10 mouse cellular contexts compared by ENCODE assay signal in the genomic region with DNA sequence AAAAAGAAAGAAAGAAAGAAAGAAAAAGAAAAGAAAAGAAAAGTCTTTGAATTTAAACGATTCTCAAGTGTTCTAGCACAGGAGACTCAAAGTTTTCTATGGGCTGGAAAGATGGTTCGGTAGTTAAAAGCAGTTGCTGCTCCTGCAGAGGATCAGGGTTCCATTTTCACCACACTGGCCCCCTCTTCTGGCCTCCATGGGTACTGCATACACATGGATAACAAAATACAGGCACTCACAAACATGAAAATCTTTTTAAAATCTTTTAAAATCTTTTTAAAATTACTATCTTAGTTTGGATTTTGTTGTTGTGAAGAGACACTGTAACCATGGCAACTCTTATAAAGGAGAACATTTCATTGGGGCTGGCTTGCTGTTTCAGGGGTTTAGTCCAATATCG. TPM values are rescaled to one million over a fixed set of nuclear protein-coding genes. Genes with fewer than 3 reads are reported as not detected.
DNase-seq lines count a peak whose midpoint lies in the region; ATAC-seq and TF ChIP-seq lines count a peak whose summit lies in the region.
"Had no signal": no experiment of that assay in that cellular context is flagged by ENCODE, and none has a peak within 500 bp of the region (broad histone marks: within the 10 kb centered on the region; RNA-seq: fewer than 3 reads in every experiment).

No protein-coding gene starts in this region.

- no peaks in the 10 kb centered on the region for H3K27me3 ChIP-seq in liver, embryonic 13.5 days
- no peaks in the 10 kb centered on the region for H3K27me3 ChIP-seq in liver, embryonic 12.5 days (replicated peaks)
- no peaks in the 10 kb centered on the region for H3K27me3 ChIP-seq in MEL (ENCODE audit: control insufficient read depth in 1 of 2, insufficient read depth in 2 of 2, low read length in 2 of 2)
- no peaks in the 10 kb centered on the region for H3K27me3 ChIP-seq in liver, postnatal 0 days (ENCODE audit: insufficient read depth, low read length)
- H3K27me3 ChIP-seq: neural tube, embryonic 13.5 days had no signal

- 57% methylated on average over 3 of the region's 3 CpGs for WGBS in liver, embryonic 13.5 days (ENCODE audit: insufficient replicate concordance)
- WGBS in liver, embryonic 12.5 days (ENCODE audit: insufficient replicate concordance) = 68% methylated on average over 3 of the region's 3 CpGs
- WGBS in liver, postnatal 0 days (ENCODE audit: insufficient replicate concordance) = 61% methylated on average over 3 of the region's 3 CpGs

- no peak for ATAC-seq in liver, embryonic 13.5 days (ENCODE audit: low read depth)
- ATAC-seq in liver, embryonic 12.5 days = no peak
- no peak for ATAC-seq in liver, postnatal 0 days

- H3K9me3 ChIP-seq in liver, embryonic 13.5 days (replicated peaks) = no peaks in the 10 kb centered on the region
- H3K9me3 ChIP-seq in liver, embryonic 12.5 days (replicated peaks) = peaks cover 5% of the 10 kb centered on the region
- no peaks in the 10 kb centered on the region for H3K9me3 ChIP-seq in MEL (replicated peaks; ENCODE audit: insufficient read depth, low read length)
- H3K9me3 ChIP-seq in liver, postnatal 0 days (ENCODE audit: low read length) = 0 out of 2 replicates have a peak, but pooled peaks cover 11% of the 10 kb centered on the region
- H3K9me3 ChIP-seq: neural tube, embryonic 13.5 days had no signal

- H3K4me1 ChIP-seq in liver, embryonic 13.5 days (replicated peaks) = peaks cover 13% of the 10 kb centered on the region
- peaks cover 12% of the 10 kb centered on the region for H3K4me1 ChIP-seq in liver, embryonic 12.5 days
- peaks cover 0 to 4% of the 10 kb centered on the region in 2 experiments; a peak in 2 of 4 replicates for H3K4me1 ChIP-seq in MEL (ENCODE audit: control insufficient read depth in 1 of 2, insufficient read depth in 2 of 2, low read length in 2 of 2)
- H3K4me1 ChIP-seq in liver, postnatal 0 days (ENCODE audit: insufficient read depth) = peaks cover 5% of the 10 kb centered on the region; the same call in 1 of the 2 replicates

- TF ChIP-seq CTCF in MEL (IDR thresholded peaks at IDR 0.05 in 2 of 3, conservative IDR thresholded peaks at IDR 0.05 in 1 of 3; ENCODE audit: control insufficient read depth in 1 of 3, insufficient read depth in 1 of 3, low read depth in 2 of 3, low read length in 3 of 3, poor library complexity in 1 of 3, severe bottlenecking in 1 of 3) = peak; percentile 46 to 56 (median 47)
- peak; percentile 46 for TF ChIP-seq CTCF in liver, postnatal 0 days (IDR thresholded peaks at IDR 0.05; ENCODE audit: low read depth)

- peak; percentile 50 for TF ChIP-seq RAD21 in MEL (IDR thresholded peaks at IDR 0.05; ENCODE audit: low read depth, low read length)

- no peak overlapping the region for H3K27ac ChIP-seq in liver, embryonic 13.5 days
- H3K27ac ChIP-seq in liver, embryonic 12.5 days = no peak overlapping the region
- H3K27ac ChIP-seq in MEL (ENCODE audit: control insufficient read depth, low read depth, low read length) = no peak overlapping the region
- no peak overlapping the region for H3K27ac ChIP-seq in liver, postnatal 0 days (ENCODE audit: low read depth)
- H3K27ac ChIP-seq: neural tube, embryonic 13.5 days had no signal

- H3K79me2 ChIP-seq in MEL (ENCODE audit: control insufficient read depth, insufficient read depth, low read length, poor library complexity) = no peaks in the 10 kb centered on the region; the same call in 1 of the 2 replicates

- no peaks in the 10 kb centered on the region for H3K36me3 ChIP-seq in liver, embryonic 13.5 days
- no peaks in the 10 kb centered on the region for H3K36me3 ChIP-seq in liver, embryonic 12.5 days
- peaks cover 0 to 2% of the 10 kb centered on the region in 2 experiments; a peak in 1 of 4 replicates for H3K36me3 ChIP-seq in MEL (ENCODE audit: control insufficient read depth in 1 of 2, insufficient read depth in 2 of 2, low read length in 2 of 2)
- H3K36me3 ChIP-seq in liver, postnatal 0 days (replicated peaks; ENCODE audit: insufficient read depth, low read length) = no peaks in the 10 kb centered on the region
- H3K36me3 ChIP-seq: neural tube, embryonic 13.5 days had no signal

- no peak overlapping the region for H3K4me2 ChIP-seq in liver, embryonic 13.5 days
- H3K4me2 ChIP-seq in liver, embryonic 12.5 days = no peak overlapping the region
- H3K4me2 ChIP-seq in liver, postnatal 0 days (ENCODE audit: low read depth, low read length) = no peak overlapping the region
- H3K4me2 ChIP-seq: neural tube, embryonic 13.5 days had no signal

- H3K9ac ChIP-seq in liver, embryonic 13.5 days = no peak overlapping the region
- no peak overlapping the region for H3K9ac ChIP-seq in liver, embryonic 12.5 days
- no peak overlapping the region for H3K9ac ChIP-seq in MEL (ENCODE audit: control insufficient read depth, low read depth, low read length, poor library complexity, severe bottlenecking)
- no peak overlapping the region for H3K9ac ChIP-seq in liver, postnatal 0 days (replicated peaks)
- H3K9ac ChIP-seq: neural tube, embryonic 13.5 days had no signal

- no peak for TF ChIP-seq EP300 in MEL (IDR thresholded peaks at IDR 0.05; ENCODE audit: low read depth in 1 of 2, low read length in 2 of 2)
- TF ChIP-seq EP300 in liver, postnatal 0 days (IDR thresholded peaks at IDR 0.05; ENCODE audit: low read depth) = no peak

- DNase-seq in embryo, embryonic 10.5 days (ENCODE audit: low spot score) = peak; percentile 47
- DNase-seq in embryo, embryonic 10 days (ENCODE audit: low spot score) = no peak
- DNase-seq in liver, embryonic 13.5 days = peak; percentile 19
- DNase-seq in MEL (ENCODE audit: low read depth, low spot score) = peak; percentile 58
- peak; percentile 26 for DNase-seq in liver, postnatal 0 days
- DNase-seq in urinary bladder, adult 2 months (ENCODE audit: low spot score) = no peak
- no peak for DNase-seq in cerebellum, adult 9-10 months
- DNase-seq: lung, postnatal 36 days had no signal

- H3K4me3 ChIP-seq in liver, embryonic 13.5 days (replicated peaks) = no peak overlapping the region
- no peak overlapping the region for H3K4me3 ChIP-seq in liver, embryonic 12.5 days
- H3K4me3 ChIP-seq in MEL (ENCODE audit: control insufficient read depth in 1 of 2, insufficient read depth in 1 of 2, low read depth in 2 of 2, low read length in 2 of 2) = no peak overlapping the region
- no peak overlapping the region for H3K4me3 ChIP-seq in liver, postnatal 0 days (ENCODE audit: low read depth, low read length)
- H3K4me3 ChIP-seq: neural tube, embryonic 13.5 days had no signal

- no peak for TF ChIP-seq POLR2A in MEL (IDR thresholded peaks at IDR 0.05; ENCODE audit: control insufficient read depth in 1 of 2, insufficient read depth in 1 of 2, low read depth in 1 of 2, low read length in 2 of 2, poor library complexity in 1 of 2)

TF ChIP-seq in MEL, 35 proteins besides CTCF, POLR2A, EP300 and RAD21:
- TF ChIP-seq SMC3 (IDR thresholded peaks at IDR 0.05; ENCODE audit: low read depth, low read length) (peak; percentile 44), BHLHE40 (IDR thresholded peaks at IDR 0.05; ENCODE audit: borderline replicate concordance, low read depth, low read length) (no peak)

RNA-seq across cellular contexts. Expression of gene Lrp3, which starts 15.0 kb away (rescaled TPM):
- polyA plus RNA-seq in liver, embryonic 13.5 days (2015; fragmentation: Nextera tagmentation; extraction: Ambion mirVana) = 0.38 and 0.50 TPM in 2 replicates
- 0.81 and 1.3 TPM in 2 replicates for polyA plus RNA-seq in liver, embryonic 12.5 days (2016; fragmentation: Nextera tagmentation; extraction: Ambion mirVana)
- not detected in 2 replicates for total RNA-seq in MEL (2012; rRNA removed)
- polyA plus RNA-seq in MEL (2012; ENCODE audit: insufficient read depth in 1 of 2, insufficient read length in 2 of 2, low read depth in 1 of 2, low replicate concordance in 2 of 2, missing spikeins in 1 of 2) = not detected
- polyA plus RNA-seq in liver, postnatal 0 days (2015; fragmentation: Nextera tagmentation; extraction: Ambion mirVana) = 0.61 and 0.69 TPM in 2 replicates
- polyA plus RNA-seq in urinary bladder, adult 2 months (2012; rRNA removed) = 13.3 and 19.3 TPM in 2 replicates

RNA-seq across cellular contexts. Expression of gene Slc7a10, which starts 44.1 kb away (rescaled TPM):
- 0.41 and 0.54 TPM in 2 replicates for polyA plus RNA-seq in liver, embryonic 13.5 days (2015; fragmentation: Nextera tagmentation; extraction: Ambion mirVana)
- polyA plus RNA-seq in liver, embryonic 12.5 days (2016; fragmentation: Nextera tagmentation; extraction: Ambion mirVana) = 0.59 and 1.4 TPM in 2 replicates
- not detected in 2 replicates for total RNA-seq in MEL (2012; rRNA removed)
- polyA plus RNA-seq in MEL (2012; ENCODE audit: insufficient read depth in 1 of 2, insufficient read length in 2 of 2, low read depth in 1 of 2, low replicate concordance in 2 of 2, missing spikeins in 1 of 2) = not detected
- 0.12 TPM in 2 replicates for polyA plus RNA-seq in liver, postnatal 0 days (2015; fragmentation: Nextera tagmentation; extraction: Ambion mirVana)
- polyA plus RNA-seq in urinary bladder, adult 2 months (2012; rRNA removed) = 3.7 and 7.7 TPM in 2 replicates

Comparison
In these comparisons a context has a peak if more than half of its experiments do, and no peak if none do; other contexts are left out.
1. DNase-seq: peak in embryo, embryonic 10.5 days (single experiment), liver, embryonic 13.5 days (single experiment), MEL (single experiment) and liver, postnatal 0 days (single experiment); none in embryo, embryonic 10 days (single experiment), urinary bladder, adult 2 months (single experiment) and cerebellum, adult 9-10 months (single experiment).